Mouse (Mus musculus): ENCODE measurements at regions not wholly inside any gene's neighbourhood (a gene's known extent, or its start where the extent isn't known, plus 50 kb on each side); places are given as distances from the start of the nearest gene placed in this dataset.

DNA sequence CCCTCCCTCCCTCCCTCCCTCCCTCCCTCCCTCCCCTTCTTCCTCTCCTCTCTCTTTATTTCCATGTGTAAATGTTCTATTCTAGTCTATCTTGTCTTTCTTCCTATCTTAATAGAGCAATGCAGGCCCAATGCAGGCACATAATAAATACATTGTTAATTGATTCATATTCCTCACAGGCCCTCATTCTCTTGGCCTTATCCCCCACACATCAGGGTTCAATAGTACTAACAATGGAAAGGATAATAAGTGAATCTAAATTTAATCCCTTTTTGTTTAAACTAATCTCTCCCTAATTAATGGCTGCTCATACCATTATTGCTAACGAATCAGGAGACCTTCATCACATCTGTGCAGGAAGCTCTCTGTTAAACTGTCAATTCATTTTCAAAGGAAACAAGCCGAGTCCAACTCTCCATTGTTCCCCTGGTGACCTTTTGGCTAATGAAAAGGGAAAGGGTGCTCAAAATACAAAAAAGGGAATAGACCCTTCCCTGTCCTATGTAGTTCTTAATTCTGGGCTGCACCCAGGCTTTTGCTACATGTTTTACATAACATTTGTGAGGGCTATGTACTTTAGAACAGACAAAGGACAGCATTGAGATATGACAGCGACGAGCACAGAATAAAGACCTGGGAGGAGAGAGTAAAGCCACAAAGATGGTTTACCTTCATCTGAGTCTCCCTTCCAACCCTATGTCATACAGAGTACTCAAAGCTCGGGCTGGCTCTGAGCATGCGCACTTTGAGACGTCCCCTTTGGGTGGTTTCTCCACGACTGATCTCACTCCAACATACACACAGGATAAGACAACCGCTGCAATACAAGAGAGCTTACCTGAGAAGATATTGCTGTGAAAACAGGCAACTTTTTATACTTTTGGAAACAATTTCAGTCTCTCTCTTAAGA lies 370.3 kb upstream of the Frg1 start:
- TF ChIP-seq USF2 (IDR thresholded peaks at IDR 0.05; ENCODE audit: borderline replicate concordance in 1 of 2, insufficient read depth in 1 of 2, low read depth in 1 of 2, low read length in 2 of 2) (no peak), MXI1 (IDR thresholded peaks at IDR 0.05; ENCODE audit: low read depth, low read length) (no peak), MAFK (IDR thresholded peaks at IDR 0.05; ENCODE audit: borderline replicate concordance, low read depth, low read length) (no peak), TCF12 (IDR thresholded peaks at IDR 0.05; ENCODE audit: low read depth, low read length) (no peak), HCFC1 (IDR thresholded peaks at IDR 0.05; ENCODE audit: low read depth, low read length) (no peak), EP300 (IDR thresholded peaks at IDR 0.05; ENCODE audit: low read depth in 1 of 2, low read length in 2 of 2) (no peak), POLR2A (IDR thresholded peaks at IDR 0.05; ENCODE audit: control insufficient read depth in 1 of 2, insufficient read depth in 1 of 2, low read depth in 1 of 2, low read length in 2 of 2, poor library complexity in 1 of 2) (no peak), GABPA (IDR thresholded peaks at IDR 0.05; ENCODE audit: low read depth, low read length) (no peak), ELF1 (IDR thresholded peaks at IDR 0.05; ENCODE audit: low read depth, low read length) (no peak), CTCF (IDR thresholded peaks at IDR 0.05 in 2 of 3, conservative IDR thresholded peaks at IDR 0.05 in 1 of 3; ENCODE audit: control insufficient read depth in 1 of 3, insufficient read depth in 1 of 3, low read depth in 2 of 3, low read length in 3 of 3, poor library complexity in 1 of 3, severe bottlenecking in 1 of 3) (no peak), POLR2AphosphoS2 (IDR thresholded peaks at IDR 0.05; ENCODE audit: low read length) (no peak)
